Mouse (Mus musculus): ENCODE data around the gene Cst13.

Gene Cst13

GRCm38 (mm10) chr2:148874617-148875334, 54.9 kb downstream of the Cst13 start:
- in situ Hi-C loops (cut with MboI, MseI) = no loop called here

- in situ Hi-C loops (cut with MboI, MseI) = no loop called here
Observed at GRCm38 (mm10) chr2:148875335-148875811, 55.5 kb downstream of the Cst13 start, which contains the start of gene Cst3. TSS of gene Cst3 (minus strand) at chr2:148875692.

GRCm38 (mm10) chr2:148877016-148877770, 57.3 kb downstream of the Cst13 start:
- in situ Hi-C loops (cut with MboI, MseI) = no loop called here

DNA sequence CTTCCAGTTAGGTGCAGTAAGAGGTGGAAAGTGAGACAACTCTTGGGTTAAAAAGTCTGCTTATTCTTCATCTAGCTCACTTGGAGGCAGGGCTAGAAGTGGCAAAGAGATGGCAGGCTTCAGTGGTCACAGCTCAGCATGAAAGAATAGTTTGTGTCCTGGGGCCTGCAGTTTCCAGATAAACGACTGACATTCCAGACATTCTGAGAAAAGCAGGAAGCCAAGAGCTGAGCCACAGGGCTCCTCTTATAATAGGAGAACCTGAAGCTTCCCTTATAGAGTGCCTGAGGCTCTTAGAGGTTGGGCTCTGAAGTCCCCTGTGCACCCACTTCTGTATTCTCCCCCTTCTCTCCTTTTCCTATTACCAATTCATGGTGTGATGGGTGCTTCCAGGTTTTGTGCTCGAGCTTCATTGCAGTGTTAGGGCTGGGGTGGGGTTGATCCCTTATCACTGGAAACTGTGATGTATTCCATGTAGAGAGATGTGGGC, 58.8 kb downstream of the Cst13 start:
- in situ Hi-C loops (cut with MboI, MseI) = no loop called here

GRCm38 (mm10) chr2:148879199-148879598, 59.3 kb downstream of the Cst13 start:
- in situ Hi-C loops (cut with MboI, MseI) = no loop called here
